Mouse (Mus musculus): ENCODE data around the gene Styx.

Styx gene

GRCm38 (mm10) chr14:45438931-45439275 is 88.0 kb downstream of the Styx start:
- DNase-seq (ENCODE audit: low spot score): no peak

GRCm38 (mm10) chr14:45439387-45439786 is 88.5 kb downstream of the Styx start:
- no peak for DNase-seq (ENCODE audit: low spot score)

GRCm38 (mm10) chr14:45441291-45441690 is 90.4 kb downstream of the Styx start:
- DNase-seq (ENCODE audit: low spot score): no peak

- DNase-seq (ENCODE audit: low spot score): no peak
Measured at GRCm38 (mm10) chr14:45442781-45443560, 92.1 kb downstream of the Styx start.

GRCm38 (mm10) chr14:45444870-45445269 is 94.0 kb downstream of the Styx start:
- no peak for DNase-seq (ENCODE audit: low spot score)

DNA sequence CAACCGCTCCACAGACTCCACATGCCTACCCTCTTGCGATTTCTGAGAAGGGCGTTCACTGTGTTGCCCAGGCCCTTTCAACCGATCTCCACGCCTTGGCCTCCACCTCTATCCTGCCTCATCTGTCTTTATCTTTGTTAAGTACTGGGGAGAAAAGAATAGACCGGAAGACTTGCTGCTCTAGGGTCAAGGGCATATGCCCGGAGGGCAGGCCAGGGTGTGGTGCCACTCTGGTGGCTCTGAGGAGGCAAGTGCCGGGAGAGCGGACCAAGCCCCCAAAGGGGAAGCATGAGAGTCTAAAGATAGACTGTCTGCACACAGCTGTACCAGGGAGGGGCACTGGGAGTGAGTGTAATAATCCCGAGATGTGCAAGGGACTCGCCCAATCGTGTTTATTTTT is 94.6 kb downstream of the Styx start:
- no peak for DNase-seq (ENCODE audit: low spot score)

- DNase-seq (ENCODE audit: low spot score): no peak
Measured at GRCm38 (mm10) chr14:45446777-45447176, 95.9 kb downstream of the Styx start.

DNA sequence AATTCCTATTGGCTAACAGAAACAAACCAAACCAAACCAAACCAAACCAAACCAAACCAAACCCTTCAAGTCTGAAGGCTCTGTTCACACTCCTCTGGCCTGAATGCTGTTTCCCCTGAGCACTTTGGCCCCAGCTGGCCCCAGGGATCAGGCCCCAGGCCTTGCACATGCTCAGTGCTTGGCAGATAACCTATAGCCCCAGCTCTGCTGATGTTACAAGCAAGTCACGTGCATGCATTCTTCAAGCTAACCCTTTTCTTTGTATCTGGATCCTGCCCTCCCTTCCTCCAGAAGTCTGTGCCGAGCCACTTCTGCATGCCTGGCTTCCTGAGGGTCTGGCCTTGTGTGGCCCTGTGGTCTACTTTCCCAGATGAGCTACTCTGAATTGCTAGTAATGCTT is 100.2 kb downstream of the Styx start:
- peak; percentile 59 for DNase-seq (ENCODE audit: low spot score)

DNA sequence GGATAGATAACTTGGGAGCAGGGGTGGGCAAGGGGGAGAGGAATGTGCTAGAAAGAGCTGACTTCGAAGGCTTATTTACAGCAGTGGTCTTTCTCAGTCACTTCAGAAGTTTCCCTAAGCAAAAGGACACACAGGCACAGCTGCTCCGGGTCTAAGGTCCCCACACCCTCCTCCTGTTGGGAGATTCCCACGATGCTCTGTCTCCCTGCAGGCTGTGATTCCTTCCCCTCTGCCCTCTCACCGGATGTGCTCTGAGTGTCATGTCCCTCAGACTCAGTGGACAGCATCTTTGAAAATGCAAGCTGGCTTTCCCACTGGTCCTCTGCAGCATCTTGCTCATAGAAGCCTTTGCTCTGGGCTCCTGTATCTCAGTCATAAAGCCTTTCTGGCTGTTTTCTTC is 101.3 kb downstream of the Styx start:
- DNase-seq (ENCODE audit: low spot score): no peak

GRCm38 (mm10) chr14:45452861-45453512 is 102.1 kb downstream of the Styx start:
- no peak for DNase-seq (ENCODE audit: low spot score)

- no peak for DNase-seq (ENCODE audit: low spot score)
Measured at GRCm38 (mm10) chr14:45453538-45454233, 102.8 kb downstream of the Styx start.

GRCm38 (mm10) chr14:45455651-45456501 is 105.0 kb downstream of the Styx start:
- DNase-seq (ENCODE audit: low spot score): no peak

DNA sequence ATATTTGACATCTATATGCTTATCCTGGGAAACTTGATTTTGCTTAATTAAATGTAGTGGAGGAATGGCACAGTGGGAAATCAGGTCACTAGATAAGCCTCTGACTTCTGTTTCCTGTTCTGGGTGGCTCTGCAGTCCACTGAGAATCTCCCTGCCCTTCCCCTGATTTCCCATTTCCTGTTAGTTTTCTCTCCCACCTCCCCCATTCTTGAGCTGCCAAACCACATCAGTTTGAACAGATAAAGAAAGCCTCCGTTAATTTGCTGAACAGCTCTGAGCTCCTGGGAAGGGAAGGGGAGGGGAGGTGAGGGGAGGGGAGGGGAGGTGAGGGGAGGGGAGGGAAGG is 105.6 kb downstream of the Styx start:
- DNase-seq (ENCODE audit: low spot score): no peak

DNA sequence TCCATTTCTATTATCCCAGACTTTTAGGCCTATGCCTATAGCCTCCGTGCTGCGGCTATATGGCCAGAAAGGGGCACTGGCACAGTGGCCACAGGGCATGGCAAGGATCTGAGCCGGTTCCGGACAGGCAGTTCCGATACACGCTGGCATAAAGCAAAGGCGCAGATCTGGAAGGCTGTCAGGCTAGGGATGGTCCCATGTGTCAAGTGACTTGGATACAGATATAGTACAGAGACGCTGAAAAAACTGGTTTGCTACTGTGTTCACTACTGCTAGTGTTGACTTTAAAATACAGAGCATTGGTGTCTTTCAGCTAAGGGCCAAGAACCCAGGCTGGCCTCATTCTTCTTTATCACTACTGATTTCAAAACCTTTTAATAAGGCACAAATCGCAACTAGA is 106.1 kb downstream of the Styx start:
- no peak for DNase-seq (ENCODE audit: low spot score)

DNA sequence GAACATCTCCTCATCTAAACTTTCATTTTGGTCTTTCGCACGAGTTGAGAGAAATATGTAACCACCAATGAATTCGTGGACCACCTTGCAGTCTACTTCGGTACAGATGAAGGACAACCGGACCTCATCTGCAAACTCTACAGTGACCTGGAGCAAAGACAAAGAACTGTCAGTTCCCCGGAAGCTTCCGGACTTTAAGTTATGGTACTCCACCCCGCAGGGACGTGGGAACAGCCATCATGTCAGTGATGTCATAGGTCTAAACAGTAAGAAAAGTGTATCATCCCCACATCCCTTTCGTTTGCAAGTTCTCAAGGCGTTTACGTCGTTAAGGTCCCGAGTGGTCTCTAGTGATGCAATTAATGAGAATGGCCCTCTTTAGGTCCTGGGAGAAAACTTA is 109.0 kb downstream of the Styx start:
- no peak for DNase-seq (ENCODE audit: low spot score)

- DNase-seq (ENCODE audit: low spot score): no peak
Measured at GRCm38 (mm10) chr14:45460491-45460890, 109.6 kb downstream of the Styx start.

DNA sequence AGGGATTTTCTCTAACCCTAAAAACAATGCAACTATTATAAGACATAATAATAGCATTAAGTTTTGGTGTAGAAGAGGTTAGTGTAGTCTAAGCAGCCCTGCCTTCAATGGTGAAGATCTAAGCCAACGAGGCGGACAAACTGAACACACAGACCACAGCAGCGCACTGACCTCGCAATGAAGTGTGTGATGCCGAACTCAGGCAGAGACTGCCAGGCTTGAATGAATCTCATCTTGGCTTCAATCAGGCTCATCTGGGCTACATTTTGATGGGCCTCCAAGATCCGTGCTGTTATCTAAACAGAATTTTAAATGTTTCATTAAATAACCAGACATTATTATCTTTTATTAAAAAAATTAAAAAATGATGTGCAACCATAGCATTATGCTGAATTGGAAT is 111.1 kb downstream of the Styx start:
- no peak for DNase-seq (ENCODE audit: low spot score)

- DNase-seq (ENCODE audit: low spot score): peak; percentile 85
Measured at GRCm38 (mm10) chr14:45462374-45462773, 111.5 kb downstream of the Styx start.

DNA sequence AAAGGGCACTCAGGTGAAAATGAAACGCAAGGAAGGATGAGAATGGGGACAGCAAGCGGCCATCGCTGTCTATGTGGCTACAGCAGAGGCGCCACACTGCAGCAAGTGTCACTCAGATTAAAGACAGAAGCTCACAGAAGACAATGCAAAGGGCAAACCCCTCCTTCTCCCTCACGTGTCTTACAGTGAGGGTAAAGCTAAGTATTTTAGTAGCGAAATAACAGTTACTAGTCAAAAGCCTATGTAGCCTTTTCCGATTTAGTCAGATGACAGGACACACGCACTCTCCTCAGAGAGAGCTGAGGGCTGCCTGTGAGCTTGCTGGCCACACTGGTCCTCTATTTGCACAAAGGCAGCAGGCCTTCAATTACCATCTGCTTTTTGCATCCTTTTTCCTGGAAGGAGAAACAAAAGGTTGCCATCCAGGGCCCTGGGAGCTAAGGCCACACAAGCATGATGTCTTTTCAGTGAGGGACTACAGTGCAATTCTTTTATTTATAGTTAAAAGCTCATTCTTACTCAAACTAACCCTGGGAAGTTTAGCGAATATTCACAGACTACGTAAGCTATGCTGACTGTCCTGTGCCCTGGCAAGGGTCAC is 112.1 kb downstream of the Styx start:
- DNase-seq (ENCODE audit: low spot score): no peak

DNA sequence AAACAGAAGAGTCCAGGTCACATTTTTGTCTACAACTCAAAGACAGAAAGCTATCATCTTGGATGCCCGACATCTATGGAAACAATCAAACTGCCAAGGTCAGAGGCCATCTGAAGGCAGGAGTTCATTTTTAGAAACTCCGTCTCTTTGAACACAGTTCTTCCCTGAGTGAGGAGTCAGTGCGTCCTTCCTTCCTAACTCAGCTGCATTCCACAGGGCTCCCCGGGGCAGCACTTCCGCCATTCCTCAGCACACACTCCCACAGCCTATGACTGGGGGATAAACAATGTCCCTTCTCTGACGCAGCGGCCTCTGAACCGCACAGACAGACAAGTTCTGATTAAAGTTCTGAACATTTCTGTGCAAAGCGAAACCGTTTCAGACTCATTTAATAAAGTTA is 112.7 kb downstream of the Styx start:
- DNase-seq (ENCODE audit: low spot score): peak; percentile 82

GRCm38 (mm10) chr14:45464036-45465035 is 113.4 kb downstream of the Styx start:
- DNase-seq (ENCODE audit: low spot score): no peak

All from embryo, embryonic 10 days (tissue).